Mouse (Mus musculus) cerebellum, adult 9-11 months (tissue): ENCODE data around the gene Wdr90.

Source experiments
- DNase-seq: peaks from one replicate; pipeline ENCODE4 v3.0.0; 2022

Gene Wdr90

DNA sequence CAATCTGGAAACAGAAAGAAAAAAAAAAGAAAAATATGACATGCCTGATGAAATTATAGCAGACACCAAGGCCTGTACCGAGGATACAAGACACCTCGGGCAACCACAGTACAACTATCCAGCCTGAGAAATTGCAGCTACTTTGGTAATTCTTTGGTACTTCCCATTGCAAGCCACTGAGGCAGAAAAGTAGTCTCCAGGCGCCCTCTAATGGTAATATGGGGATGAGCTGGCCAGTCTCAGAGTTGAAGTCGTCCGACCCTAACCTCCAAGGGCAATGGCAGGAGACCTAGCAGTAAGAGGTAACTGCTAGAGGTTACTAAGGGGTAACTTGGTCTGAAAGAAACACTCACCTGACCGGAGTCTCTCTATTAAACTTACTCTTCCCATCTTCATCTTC, 60.3 kb downstream of the Wdr90 start:
- peak; percentile 71 for DNase-seq

DNA sequence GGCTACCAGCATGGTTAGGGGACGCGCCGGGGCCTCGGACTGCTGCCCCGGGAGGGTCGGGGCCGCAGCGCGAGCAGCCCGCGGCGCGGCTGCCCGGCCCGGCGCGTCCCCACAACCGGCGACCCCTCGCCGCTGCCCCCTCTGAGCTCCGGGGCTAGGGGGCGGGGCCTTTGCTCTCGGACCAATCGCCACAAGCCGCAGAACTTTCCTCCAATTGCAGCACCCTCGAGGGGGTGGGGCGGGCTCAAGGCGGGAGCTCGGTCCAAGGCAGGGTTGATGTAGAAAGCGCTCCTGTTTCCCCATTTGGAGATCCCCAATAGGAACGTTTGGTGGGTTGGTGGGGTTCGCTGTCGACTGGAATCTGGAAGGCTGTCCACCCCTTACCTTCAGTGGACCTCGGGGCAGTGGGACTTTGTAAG, 64.3 kb downstream of the Wdr90 start, which contains the start of gene Metrn:
TSS of gene Metrn (minus strand) at position 186 of the 419 bp plus-strand sequence.
- DNase-seq: peak; percentile 74

DNA sequence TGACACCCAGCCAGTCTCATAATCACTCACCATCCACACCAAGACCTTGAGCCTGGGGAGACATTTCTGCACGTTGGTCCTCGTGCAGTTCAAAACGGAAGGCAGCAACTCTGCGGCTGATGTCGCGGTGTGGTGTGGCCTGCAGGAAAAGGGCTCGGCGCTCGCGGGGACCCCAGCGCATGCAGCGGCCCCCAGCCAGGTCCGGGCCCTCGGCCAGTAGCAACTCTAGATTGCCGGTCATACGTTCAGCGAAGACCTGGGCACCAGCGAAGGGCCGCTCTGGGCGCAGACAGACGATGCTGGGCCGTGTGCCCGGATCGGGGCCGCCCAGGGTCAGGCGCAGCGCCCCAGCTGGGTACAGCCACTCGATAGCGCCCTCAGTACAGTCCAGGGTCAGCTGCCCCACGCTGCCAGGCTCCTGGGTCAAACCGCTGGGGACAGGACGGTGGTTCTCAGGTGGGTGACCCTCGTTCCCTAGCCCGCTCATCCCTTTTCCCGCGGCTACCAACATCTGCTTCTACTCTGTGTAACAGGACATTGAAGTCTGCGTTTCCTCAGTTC, 65.0 kb downstream of the Wdr90 start:
- no peak for DNase-seq

DNA sequence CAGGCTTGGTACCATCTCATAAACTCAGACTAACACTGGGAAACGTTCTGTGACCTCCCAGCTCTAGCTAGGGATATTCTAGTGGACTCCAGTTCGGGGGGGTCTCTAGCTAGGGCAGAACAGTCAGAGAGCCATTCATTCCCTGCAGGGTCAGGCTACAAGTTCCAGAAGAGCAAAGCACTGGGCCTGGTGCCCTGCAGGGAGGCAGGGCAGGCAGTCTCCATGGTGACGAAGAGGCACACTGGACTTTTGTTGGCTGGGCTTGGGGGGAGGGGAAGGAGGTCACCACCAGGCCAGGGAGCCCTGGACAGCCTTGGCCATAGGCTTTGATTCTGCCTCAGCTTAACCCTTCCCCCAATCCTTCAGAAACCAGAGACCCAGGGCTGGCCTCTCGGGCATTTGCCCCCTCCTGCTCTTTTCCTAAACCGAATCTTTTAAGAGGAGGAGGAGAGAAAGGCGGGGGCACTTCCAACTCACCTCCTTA, 65.7 kb downstream of the Wdr90 start, which contains the start of gene AC134908.4:
TSS of gene AC134908.4 (minus strand) at position 51 of the 484 bp plus-strand sequence.
- peak; percentile 74 for DNase-seq

DNA sequence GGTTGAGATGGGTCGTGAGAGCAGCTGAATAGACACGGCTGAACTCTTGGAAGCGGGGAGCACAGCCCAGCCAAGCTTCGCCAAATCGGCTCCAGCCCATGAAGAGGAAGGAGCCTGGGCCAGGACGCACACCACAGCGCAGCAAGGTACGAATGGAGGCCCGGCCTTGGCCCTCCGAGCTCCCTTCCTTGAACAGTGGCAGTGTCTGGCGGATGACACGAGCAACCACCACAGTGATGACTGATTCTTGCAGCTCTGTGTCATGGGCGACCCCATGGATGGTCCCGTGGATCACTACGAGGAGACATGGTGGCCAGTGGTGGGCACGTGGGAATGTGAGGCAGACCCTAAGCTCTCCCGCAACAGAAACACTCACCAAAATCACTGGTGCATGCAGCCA, 66.3 kb downstream of the Wdr90 start:
- DNase-seq: no peak
